Mouse (Mus musculus) neural tube, embryonic 12.5 days (tissue): ENCODE data around the gene Optn. TPM values are rescaled to one million over a fixed set of nuclear protein-coding genes. Genes with fewer than 3 reads are reported as not detected.
"Not testable (repeated sequence)": the region's sequence is repeated elsewhere in the genome, so short reads cannot be mapped to it uniquely, and the experiment has no call there.

ENCODE experiments used
- ATAC-seq: fragments of 200-750 bp; cut with Nextera tagmentation; 2 replicates; pipeline ENCODE4 v1.8.0; 2017; ENCODE audit warnings: low read depth, mild to moderate bottlenecking, moderate TSS enrichment, moderate library complexity; ENCODE audit not compliant: low FRiP score
- H3K27ac ChIP-seq: fragments of 300-500 bp; sonication (generic); 2 replicates; pipeline ENCODE4 v1.5.1; 2016
- H3K27me3 ChIP-seq: fragments of 300-500 bp; sonication (generic); replicated peaks from 2 replicates; pipeline ENCODE4 v1.6.1; 2016; ENCODE audit warnings: mild to moderate bottlenecking
- H3K36me3 ChIP-seq: fragments of 300-500 bp; sonication (generic); 2 replicates; pipeline ENCODE4 v1.6.1; 2016; ENCODE audit warnings: mild to moderate bottlenecking
- H3K4me1 ChIP-seq: fragments of 300-500 bp; sonication (generic); 2 replicates; pipeline ENCODE4 v1.6.1; 2016
- H3K4me2 ChIP-seq: fragments of 300-500 bp; sonication (generic); replicated peaks from 2 replicates; pipeline ENCODE4 v1.6.1; 2016; ENCODE audit warnings: mild to moderate bottlenecking
- H3K4me3 ChIP-seq: fragments of 300-500 bp; sonication (generic); 2 replicates; pipeline ENCODE4 v1.5.1; 2016
- H3K9ac ChIP-seq: fragments of 300-500 bp; sonication (generic); 2 replicates; pipeline ENCODE4 v1.6.1; 2016; ENCODE audit warnings: mild to moderate bottlenecking
- H3K9me3 ChIP-seq: fragments of 300-500 bp; sonication (generic); 2 replicates; pipeline ENCODE4 v1.6.1; 2016; ENCODE audit warnings: mild to moderate bottlenecking
- WGBS: fragments of 180-500 bp; shearing (Covaris S2); methylation state at CpG from one replicate; pipeline ENCODE4 v1.1.7; 2016; 5-methylcytosine and 5-hydroxymethylcytosine counted together
- polyA plus RNA-seq: library from polyadenylated mRNA; unstranded; fragments of >200 nt; fragmentation: Nextera tagmentation; extraction: Ambion mirVana; gene quantifications from 2 replicates; pipeline ENCODE4 v1.2.1, GENCODE M21; 2016

Gene Optn
- polyA plus RNA-seq, 1 experiment from 2014 or later = 6.1 TPM

DNA sequence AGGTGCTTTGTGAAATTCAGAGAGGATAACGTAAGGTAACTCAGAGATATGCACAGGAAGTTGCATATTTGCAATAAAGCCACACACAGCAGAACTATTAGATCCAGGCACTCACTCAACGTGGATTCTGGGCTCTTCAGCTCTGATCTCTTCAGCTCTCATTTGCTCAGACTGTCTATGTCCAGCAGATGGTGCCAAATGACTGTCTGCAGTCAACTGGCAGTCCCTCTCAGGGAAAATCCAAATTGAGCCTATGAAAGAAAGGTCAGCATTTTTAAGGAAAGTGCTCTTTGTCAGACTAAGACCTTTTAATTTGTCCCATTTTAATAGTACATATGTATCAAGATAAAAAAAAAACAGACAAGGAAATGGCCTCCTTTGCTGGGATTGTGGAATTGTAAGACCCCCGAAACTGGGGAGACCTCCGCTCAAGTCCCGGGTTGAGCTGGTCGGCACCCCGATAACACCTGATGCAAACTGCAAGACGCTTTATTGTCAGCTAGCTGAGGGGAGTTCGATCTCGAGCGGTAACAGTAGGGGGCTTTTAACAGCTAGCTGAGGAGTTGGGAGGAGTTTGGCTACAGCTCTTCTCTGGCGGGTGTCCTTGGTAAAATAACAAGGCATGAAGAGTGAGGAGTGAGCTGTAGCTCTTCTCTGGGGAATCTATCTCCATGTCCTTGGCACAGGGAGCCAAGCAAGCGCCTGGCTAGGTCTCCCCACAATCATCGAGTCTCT lies 16.4 kb upstream of the Optn start:
- H3K27ac ChIP-seq = no peak overlapping the region

DNA sequence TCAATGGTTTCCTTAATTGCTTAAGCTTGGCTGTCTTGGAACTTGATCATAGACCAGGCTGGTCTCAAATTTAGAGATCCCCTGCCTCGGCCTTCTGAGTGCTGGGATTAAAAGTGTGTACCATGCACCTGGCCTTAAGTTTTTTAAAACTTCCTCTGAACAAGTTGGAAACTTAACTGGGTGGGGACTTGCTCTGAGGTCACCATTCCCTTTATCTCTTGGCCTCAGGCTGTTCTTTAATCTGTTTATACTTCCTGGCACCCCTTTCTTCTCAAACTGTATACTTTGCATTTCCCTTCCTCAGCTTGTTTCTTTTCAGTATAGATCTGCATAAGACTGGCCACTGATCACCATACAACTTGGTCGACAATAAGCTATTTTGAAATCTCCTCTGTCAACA lies 14.1 kb upstream of the Optn start:
- H3K4me3 ChIP-seq = no peak overlapping the region
- H3K9ac ChIP-seq = no peak overlapping the region
- no peaks in the 10 kb centered on the region for H3K9me3 ChIP-seq
- no peaks in the 10 kb centered on the region for H3K36me3 ChIP-seq
- no peak for ATAC-seq
- peaks cover 4% of the 10 kb centered on the region; the same call in 1 of the 2 replicates for H3K4me1 ChIP-seq
- H3K27me3 ChIP-seq = no peaks in the 10 kb centered on the region
- WGBS = 79% methylated on average over 2 of the region's 2 CpGs
- H3K4me2 ChIP-seq = no peak overlapping the region
- no peak overlapping the region for H3K27ac ChIP-seq

More for the DNA sequence above, 16.4 kb upstream of the Optn start:
- H3K9ac ChIP-seq = 0 out of 2 replicates have a peak overlapping the region, but pooled peaks have one; percentile 3
- H3K27me3 ChIP-seq = no peaks in the 10 kb centered on the region
- peak overlapping the region; percentile 11; the same call in 1 of the 2 replicates for H3K4me3 ChIP-seq
- 6% methylated on average over 14 of the region's 14 CpGs for WGBS
- H3K4me2 ChIP-seq = peak overlapping the region; percentile 53
- no peaks in the 10 kb centered on the region for H3K36me3 ChIP-seq
- H3K4me1 ChIP-seq = peaks cover 4% of the 10 kb centered on the region; the same call in 1 of the 2 replicates
- no peak for ATAC-seq
- no peaks in the 10 kb centered on the region for H3K9me3 ChIP-seq

DNA sequence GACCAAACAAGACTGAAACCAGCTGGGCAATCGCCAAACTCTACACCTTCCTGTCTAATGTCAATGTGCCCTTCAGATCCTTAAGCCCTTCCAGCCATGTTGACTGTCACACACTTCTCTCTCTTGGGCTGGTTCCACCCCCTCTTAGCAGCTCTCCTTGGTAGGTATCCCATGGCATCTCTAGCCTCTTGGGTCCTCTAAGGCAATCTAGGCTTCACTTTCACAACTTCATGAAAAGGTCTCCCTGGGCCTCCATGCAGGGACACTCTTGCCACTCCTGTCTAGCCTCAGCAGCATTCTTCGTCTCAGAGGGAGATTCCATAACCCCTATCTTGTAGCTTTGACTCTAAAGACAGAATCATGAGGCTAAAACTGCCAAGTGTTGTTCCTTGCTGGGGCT lies 13.6 kb upstream of the Optn start:
- ATAC-seq = no peak
- WGBS = 85% methylated on average over 2 of the region's 2 CpGs
- Histone ChIP-seq H3K4me2 (no peak overlapping the region), H3K9ac (no peak overlapping the region), H3K9me3 (no peaks in the 10 kb centered on the region), H3K4me1 (peaks cover 4% of the 10 kb centered on the region; the same call in 1 of the 2 replicates), H3K36me3 (no peaks in the 10 kb centered on the region), H3K4me3 (no peak overlapping the region), H3K27ac (no peak overlapping the region), H3K27me3 (no peaks in the 10 kb centered on the region)

DNA sequence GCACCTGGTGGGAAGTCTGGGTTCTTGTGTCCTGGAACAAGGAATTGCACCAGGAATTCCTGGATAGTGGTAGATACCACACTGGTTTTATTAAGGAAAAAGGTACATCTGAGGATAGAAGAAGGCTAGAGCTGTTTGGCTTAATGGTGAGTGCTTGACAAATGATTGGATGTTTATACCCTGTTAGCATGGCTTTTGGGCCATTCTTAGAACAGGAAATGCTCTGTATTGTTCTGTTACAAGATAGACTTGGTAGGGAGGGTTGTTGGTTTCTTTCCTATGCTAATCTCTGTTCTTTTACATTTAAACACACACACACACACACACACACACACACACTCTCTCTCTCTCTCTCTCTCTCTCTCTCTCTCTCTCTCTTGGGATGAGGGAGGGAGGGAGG lies 12.0 kb upstream of the Optn start:
- no peaks in the 10 kb centered on the region for H3K9me3 ChIP-seq
- H3K4me1 ChIP-seq = peaks cover 4% of the 10 kb centered on the region; the same call in 1 of the 2 replicates
- no peaks in the 10 kb centered on the region for H3K36me3 ChIP-seq
- H3K27me3 ChIP-seq = no peaks in the 10 kb centered on the region
- H3K4me3 ChIP-seq = no peak overlapping the region
- H3K9ac ChIP-seq = no peak overlapping the region
- no peak for ATAC-seq
- no peak overlapping the region for H3K27ac ChIP-seq
- no peak overlapping the region for H3K4me2 ChIP-seq

DNA sequence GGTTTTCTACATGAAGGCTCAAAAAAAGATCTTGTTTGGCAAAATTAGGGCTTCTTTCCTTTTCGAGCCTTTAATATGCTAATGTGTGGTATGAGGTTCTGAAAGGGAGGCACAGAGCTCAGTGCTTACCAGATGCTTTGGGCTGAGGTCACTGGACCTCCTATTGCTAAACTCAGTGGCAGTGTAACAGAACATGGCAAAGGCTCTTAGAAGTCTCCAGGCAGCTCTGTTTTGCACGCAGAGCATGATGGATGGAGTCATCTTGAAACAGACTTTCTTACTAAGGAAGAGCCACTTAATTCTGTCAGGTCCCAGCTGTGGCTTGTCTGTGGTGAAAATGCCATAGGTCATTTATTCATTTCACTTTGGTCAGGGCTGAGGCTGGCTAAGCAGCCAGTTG lies 11.6 kb upstream of the Optn start:
- Histone ChIP-seq H3K4me1 (peaks cover 2% of the 10 kb centered on the region; the same call in 1 of the 2 replicates), H3K9me3 (no peaks in the 10 kb centered on the region), H3K9ac (no peak overlapping the region), H3K4me3 (no peak overlapping the region), H3K27ac (no peak overlapping the region), H3K27me3 (no peaks in the 10 kb centered on the region), H3K4me2 (no peak overlapping the region), H3K36me3 (no peaks in the 10 kb centered on the region)
- no peak for ATAC-seq
- whole genome bisulfite sequencing = 71% methylated on average over 2 of the region's 2 CpGs

DNA sequence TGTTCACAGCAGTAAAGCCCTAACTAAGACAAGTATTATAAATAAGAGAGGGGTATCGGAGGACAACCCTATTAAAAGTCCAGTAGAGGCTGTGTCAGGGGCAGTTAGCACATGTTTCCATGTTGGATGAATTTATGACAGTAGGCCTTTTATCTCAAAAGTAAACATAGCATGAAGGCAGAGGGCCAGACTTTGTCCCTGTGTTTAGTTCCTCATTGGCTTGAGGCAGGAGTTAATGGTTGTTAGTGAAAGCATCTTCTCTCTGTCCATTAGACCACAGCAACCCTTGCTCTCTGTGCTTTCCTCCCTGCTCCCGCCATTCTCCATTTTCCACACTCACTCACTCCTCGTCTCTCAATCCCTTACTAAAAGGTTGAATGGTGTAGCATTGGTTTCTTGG lies 9.9 kb upstream of the Optn start:
- no peak for ATAC-seq
- 93% methylated on average over 3 of the region's 3 CpGs for WGBS
- Histone ChIP-seq H3K27me3 (no peaks in the 10 kb centered on the region), H3K4me3 (no peak overlapping the region), H3K4me2 (no peak overlapping the region), H3K9ac (no peak overlapping the region), H3K27ac (no peak overlapping the region), H3K4me1 (no peaks in the 10 kb centered on the region), H3K9me3 (no peaks in the 10 kb centered on the region), H3K36me3 (no peaks in the 10 kb centered on the region)

DNA sequence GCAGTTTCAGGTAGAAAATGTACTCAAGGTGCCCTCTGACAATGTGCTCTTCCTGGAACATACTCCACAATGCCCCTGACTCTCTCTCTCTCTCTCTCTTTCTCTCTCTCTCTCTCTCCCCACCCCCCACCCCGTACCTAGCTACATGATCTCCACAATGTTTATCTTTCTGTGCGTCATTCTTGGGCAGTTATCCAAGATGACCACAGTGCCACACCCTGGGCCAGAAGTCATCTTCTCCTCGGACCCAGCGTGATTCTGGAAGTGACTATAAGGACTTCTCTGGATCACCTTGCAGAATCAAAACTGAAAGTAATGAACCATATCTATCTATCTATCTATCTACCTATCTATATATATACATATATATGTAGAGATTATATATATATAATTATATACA lies 4.1 kb upstream of the Optn start:
- Histone ChIP-seq H3K4me2 (no peak overlapping the region), H3K36me3 (no peaks in the 10 kb centered on the region), H3K9ac (no peak overlapping the region), H3K27me3 (0 out of 2 replicates have a peak, but pooled peaks cover 3% of the 10 kb centered on the region), H3K27ac (no peak overlapping the region), H3K4me1 (peaks cover 9% of the 10 kb centered on the region; the same call in 1 of the 2 replicates), H3K9me3 (no peaks in the 10 kb centered on the region), H3K4me3 (no peak overlapping the region)
- no peak for ATAC-seq
- WGBS = 90% methylated on average over 4 of the region's 4 CpGs

DNA sequence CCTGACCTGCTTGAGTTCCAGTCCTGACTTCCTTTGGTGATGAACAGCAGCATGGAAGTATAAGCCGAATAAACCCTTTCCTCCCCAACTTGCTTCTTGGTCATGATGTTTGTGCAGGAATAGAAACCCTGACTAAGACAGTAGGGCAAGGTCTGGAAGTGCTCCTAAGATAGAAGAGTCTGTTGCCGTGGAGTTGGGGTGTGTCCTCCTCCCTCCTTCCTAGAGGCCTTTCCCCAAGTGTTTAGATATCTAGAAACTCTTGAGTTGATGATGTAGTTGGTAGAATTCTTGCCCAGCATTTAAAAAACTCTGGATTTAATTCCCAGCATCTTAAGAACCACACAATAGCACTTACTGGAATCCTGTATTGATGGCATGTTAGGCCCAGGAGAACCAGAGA lies 3.4 kb upstream of the Optn start:
- H3K9me3 ChIP-seq, H3K27ac ChIP-seq, H3K36me3 ChIP-seq, ATAC-seq, H3K4me2 ChIP-seq, H3K4me1 ChIP-seq, H3K9ac ChIP-seq, H3K4me3 ChIP-seq, H3K27me3 ChIP-seq: not testable (repeated sequence)
- whole genome bisulfite sequencing = 90% methylated on average over 2 of the region's 2 CpGs

DNA sequence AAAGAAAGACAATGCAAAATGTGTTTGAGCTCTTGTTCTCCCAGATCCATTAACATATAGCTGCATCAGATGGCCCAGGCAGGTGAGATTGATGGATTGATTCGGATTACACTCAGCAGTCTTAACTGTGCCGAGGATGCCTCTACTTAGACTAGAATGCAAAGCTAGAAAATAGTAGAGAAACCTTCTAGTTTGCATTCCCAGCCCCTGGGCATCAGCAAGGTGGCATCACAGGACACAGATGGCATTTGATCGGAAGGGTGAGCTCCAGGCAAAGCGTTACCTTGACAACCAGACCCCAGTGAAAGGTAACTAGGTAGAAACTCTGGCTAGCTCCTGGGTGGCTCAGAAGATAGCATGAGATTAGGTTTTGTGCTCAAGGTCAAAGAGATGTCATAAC lies 396 bp upstream of the Optn start:
- 0 out of 2 replicates have a peak overlapping the region, but pooled peaks have one; percentile 54 for H3K4me3 ChIP-seq
- H3K9ac ChIP-seq = no peak overlapping the region
- peaks cover 9% of the 10 kb centered on the region; the same call in 1 of the 2 replicates for H3K4me1 ChIP-seq
- no peak overlapping the region for H3K27ac ChIP-seq
- 0 out of 2 replicates have a peak, but pooled peaks cover 3% of the 10 kb centered on the region for H3K27me3 ChIP-seq
- 32% methylated on average over 4 of the region's 4 CpGs for WGBS
- H3K4me2 ChIP-seq = peak overlapping the region; percentile 90
- no peaks in the 10 kb centered on the region for H3K9me3 ChIP-seq
- H3K36me3 ChIP-seq = no peaks in the 10 kb centered on the region
- ATAC-seq = peak; percentile 54

DNA sequence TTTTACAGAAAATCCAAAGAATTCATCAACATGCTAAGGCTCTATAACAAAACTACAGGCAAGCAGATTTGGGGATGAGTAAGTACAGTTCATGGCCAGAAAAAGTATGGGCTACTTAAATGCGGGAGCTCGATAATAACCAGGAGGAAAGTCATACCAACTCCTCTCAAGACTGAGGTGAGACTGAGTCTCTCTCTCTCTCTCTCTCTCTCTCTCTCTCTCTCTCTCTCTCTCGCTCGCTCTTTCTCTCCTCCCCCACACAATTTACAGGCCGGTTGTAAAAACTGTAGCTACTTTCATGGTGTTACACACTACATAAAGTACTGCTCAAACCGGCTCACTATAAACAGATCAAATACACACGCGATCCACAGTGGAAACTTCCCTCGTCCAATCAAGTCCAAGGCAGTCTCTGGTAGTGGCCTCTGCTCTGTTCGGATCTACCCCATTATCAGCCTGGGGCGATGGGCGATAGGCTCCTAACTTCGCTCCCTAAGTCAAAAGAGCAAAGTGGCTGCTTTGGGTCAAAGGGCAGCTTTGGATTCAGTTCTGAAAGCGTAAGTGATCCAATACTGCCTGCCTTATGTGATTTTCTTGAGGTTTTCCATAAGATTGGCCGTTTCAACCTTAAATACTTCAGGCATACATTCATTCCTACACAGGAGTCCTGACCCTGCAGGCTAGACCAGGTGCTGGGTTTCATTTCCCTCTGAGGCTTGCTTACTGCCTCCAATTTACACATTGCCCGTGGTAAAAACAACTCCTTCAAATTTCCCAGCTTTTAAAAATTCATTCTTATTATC lies 1.2 kb downstream of the Optn start:
- ATAC-seq = no peak
- H3K27ac ChIP-seq = no peak overlapping the region
- 0 out of 2 replicates have a peak, but pooled peaks cover 3% of the 10 kb centered on the region for H3K27me3 ChIP-seq
- H3K9me3 ChIP-seq = no peaks in the 10 kb centered on the region
- H3K4me3 ChIP-seq = peak overlapping the region; percentile 54
- H3K36me3 ChIP-seq = no peaks in the 10 kb centered on the region
- H3K4me1 ChIP-seq = peaks cover 9% of the 10 kb centered on the region; the same call in 1 of the 2 replicates
- no peak overlapping the region for H3K9ac ChIP-seq
- peak overlapping the region; percentile 90 for H3K4me2 ChIP-seq
- WGBS = 43% methylated on average over 16 of the region's 16 CpGs

DNA sequence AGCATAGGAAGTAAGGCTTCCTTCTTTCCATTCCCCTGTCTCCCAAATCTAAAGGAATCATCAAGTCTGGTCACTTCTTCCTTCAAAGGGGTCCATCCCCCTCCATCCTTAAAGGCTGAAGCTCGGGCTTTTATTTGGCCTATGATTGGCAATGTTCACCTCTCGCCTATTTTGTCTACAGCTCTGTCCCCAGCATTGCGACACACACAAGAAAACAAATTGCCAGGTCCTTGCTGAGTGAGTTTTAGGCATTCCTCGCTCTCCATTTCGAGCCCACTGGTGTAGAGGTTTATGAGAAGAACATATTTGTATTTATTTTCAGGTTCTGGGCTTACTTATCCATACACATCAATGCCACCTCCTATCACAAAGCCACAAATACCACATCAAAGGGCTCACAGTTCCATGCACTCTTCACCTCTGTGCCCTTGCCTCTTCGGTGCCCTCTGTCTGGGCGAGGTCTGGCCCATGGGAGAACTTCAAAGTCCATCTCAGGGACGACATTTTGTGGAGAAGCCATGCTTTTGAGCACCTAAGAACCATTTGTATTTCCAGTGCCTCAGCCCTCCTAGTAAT lies 2.6 kb downstream of the Optn start:
- Histone ChIP-seq H3K4me1 (peaks cover 9% of the 10 kb centered on the region; the same call in 1 of the 2 replicates), H3K9ac (no peak overlapping the region), H3K4me2 (no peak overlapping the region), H3K9me3 (no peaks in the 10 kb centered on the region), H3K27ac (no peak overlapping the region), H3K4me3 (no peak overlapping the region), H3K27me3 (0 out of 2 replicates have a peak, but pooled peaks cover 3% of the 10 kb centered on the region), H3K36me3 (no peaks in the 10 kb centered on the region)
- WGBS = 83% methylated on average over 8 of the region's 8 CpGs
- ATAC-seq = no peak

DNA sequence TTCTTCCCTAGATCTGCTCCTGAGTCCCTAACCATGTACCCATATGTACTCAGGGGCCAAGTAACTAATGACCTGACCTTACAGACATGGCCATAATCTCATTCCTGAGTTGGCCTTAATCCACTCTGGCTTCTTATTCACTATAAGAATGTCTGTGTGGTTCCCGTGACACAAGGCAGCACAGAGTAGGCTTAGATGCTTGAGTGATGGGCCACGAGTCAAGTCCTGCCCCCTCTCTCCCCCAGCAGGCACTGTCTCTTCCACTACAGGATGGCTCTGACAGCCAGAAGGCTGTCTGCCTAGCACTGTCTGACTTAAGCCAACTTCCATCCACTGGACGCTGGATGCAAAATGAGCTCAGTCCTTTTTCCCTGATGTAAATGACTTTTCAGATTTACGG lies 3.9 kb downstream of the Optn start:
- no peaks in the 10 kb centered on the region for H3K36me3 ChIP-seq
- 84% methylated on average over 4 of the region's 4 CpGs for WGBS
- no peak overlapping the region for H3K4me3 ChIP-seq
- H3K27me3 ChIP-seq = 0 out of 2 replicates have a peak, but pooled peaks cover 3% of the 10 kb centered on the region
- no peak for ATAC-seq
- H3K9me3 ChIP-seq = no peaks in the 10 kb centered on the region
- no peak overlapping the region for H3K4me2 ChIP-seq
- H3K27ac ChIP-seq = no peak overlapping the region
- no peak overlapping the region for H3K9ac ChIP-seq
- H3K4me1 ChIP-seq = peaks cover 9% of the 10 kb centered on the region; the same call in 1 of the 2 replicates
